Mouse (Mus musculus): ENCODE data around the gene Capn9. TPM values are rescaled to one million over a fixed set of nuclear protein-coding genes. Genes with fewer than 3 reads are reported as not detected.

Gene Capn9
- polyA plus RNA-seq (2015; fragmentation: Nextera tagmentation; extraction: Ambion mirVana), result 0.03 TPM in 1 of 2 replicates, not detected in the other

DNA sequence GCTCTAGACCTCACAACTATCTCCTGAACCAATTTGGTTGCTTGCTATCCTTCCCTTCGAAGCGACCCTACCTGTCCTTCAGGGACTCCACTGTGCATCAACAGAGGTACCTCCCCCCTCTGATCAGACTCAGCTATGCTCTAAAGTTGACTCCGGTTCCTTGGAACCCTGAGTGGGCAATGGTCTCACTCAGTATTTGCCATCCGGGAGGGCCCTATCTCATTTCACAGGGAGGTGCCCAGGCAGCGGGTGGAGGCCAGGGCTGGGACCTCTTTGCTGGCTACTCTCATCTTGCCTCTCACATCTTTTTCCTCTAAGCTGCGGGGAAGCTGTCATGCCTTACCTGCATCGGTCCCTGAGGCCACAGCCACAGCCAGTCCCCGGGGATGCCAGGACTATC is at the start of gene Capn9:
Capn9 (plus strand) TSS at position 301 of the 400 bp plus-strand sequence.
- Histone ChIP-seq H3K9me3 (replicated peaks) (no peaks in the 10 kb centered on the region), H3K4me1 (replicated peaks) (peaks cover 18% of the 10 kb centered on the region), H3K36me3 (replicated peaks) (no peaks in the 10 kb centered on the region), H3K27ac (replicated peaks) (no peak within 1 kb of the TSS), H3K4me3 (replicated peaks) (no peak within 1 kb of the TSS), H3K4me2 (no peak within 1 kb of the TSS), H3K9ac (no peak within 1 kb of the TSS), H3K27me3 (no peaks in the 10 kb centered on the region)
- 69% methylated on average over 8 of the region's 8 CpGs for WGBS (ENCODE audit: insufficient replicate concordance)
- no peak for ATAC-seq (ENCODE audit: insufficient read depth)

DNA sequence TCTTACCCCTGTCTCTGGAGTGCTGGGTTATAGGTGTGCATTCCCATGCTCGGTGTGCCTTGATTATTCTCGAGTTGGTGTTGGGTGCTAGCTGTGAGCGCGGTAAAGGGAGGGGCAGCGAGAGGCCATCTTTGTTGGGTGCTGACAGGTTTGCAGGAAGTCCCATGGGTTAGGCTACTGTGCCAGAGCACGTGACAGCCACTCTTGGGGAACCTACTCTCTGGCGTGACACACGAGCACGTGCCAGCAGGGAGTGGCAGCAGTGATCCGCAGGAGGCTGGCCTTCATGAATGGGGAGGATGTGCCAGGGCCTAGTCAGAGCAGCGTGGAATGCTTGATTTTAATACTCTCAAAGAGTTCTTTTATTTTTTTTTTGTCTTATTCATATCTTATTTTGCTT is 49.6 kb upstream of the Capn9 start:
- H3K4me3 ChIP-seq (replicated peaks), result no peak overlapping the region
- H3K4me1 ChIP-seq (replicated peaks), result peaks cover 20% of the 10 kb centered on the region
- H3K4me2 ChIP-seq, result no peak overlapping the region
- no peaks in the 10 kb centered on the region for H3K27me3 ChIP-seq
- whole genome bisulfite sequencing (ENCODE audit: insufficient replicate concordance), result 85% methylated on average over 11 of the region's 11 CpGs
- H3K27ac ChIP-seq (replicated peaks), result no peak overlapping the region
- no peaks in the 10 kb centered on the region for H3K9me3 ChIP-seq (replicated peaks)
- H3K36me3 ChIP-seq (replicated peaks), result peaks cover 51% of the 10 kb centered on the region
- no peak for ATAC-seq (ENCODE audit: insufficient read depth)
- H3K9ac ChIP-seq, result no peak overlapping the region

DNA sequence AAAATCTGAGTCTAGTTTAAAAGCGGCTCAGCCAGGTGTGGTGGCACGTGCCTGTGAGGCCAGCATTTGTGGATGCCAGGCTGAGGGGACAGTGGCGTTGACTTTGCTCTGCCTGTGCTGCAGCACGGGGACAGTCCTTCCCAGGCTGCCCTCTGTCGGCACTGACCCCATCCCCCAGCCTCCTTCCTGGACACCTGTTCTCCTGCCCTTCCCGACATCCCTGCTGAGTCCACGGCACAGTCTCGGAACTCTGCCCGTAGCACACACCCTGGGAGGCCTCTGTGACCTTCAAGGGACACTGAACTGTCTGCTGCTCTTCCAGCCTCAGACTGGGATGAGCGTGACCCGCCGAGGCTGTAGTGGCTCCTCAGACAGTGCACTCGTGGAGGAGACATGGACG is 45.8 kb upstream of the Capn9 start:
- H3K4me2 ChIP-seq, result no peak overlapping the region
- no peak overlapping the region for H3K9ac ChIP-seq
- H3K27me3 ChIP-seq, result no peaks in the 10 kb centered on the region
- no peaks in the 10 kb centered on the region for H3K9me3 ChIP-seq (replicated peaks)
- ATAC-seq (ENCODE audit: insufficient read depth), result no peak
- H3K27ac ChIP-seq (replicated peaks), result no peak overlapping the region
- no peak overlapping the region for H3K4me3 ChIP-seq (replicated peaks)
- no peaks in the 10 kb centered on the region for H3K4me1 ChIP-seq (replicated peaks)
- WGBS (ENCODE audit: insufficient replicate concordance), result 80% methylated on average over 14 of the region's 14 CpGs
- peaks cover 82% of the 10 kb centered on the region for H3K36me3 ChIP-seq (replicated peaks)

DNA sequence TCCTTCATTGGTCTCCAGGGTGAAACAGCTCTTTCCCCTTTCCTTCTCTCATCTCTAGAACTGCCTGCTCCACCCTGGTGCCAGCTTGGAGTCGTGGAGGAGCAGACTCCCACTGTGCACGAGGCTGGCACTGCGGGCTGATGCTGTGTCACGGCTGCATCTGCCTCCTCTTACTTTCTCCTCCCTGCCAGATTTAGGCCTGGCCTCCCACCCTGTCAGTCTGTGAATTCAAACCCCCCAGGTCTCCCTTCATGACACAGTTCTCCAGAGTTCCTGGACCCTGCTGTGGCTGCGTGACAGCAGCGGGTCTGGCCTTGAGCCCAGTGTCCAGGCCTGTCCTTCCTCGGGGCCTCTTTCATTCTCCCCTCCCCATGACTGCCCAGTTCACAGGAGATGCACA is 45.4 kb upstream of the Capn9 start:
- Histone ChIP-seq H3K36me3 (replicated peaks) (peaks cover 85% of the 10 kb centered on the region), H3K4me1 (replicated peaks) (no peaks in the 10 kb centered on the region), H3K4me2 (no peak overlapping the region), H3K27me3 (no peaks in the 10 kb centered on the region), H3K27ac (replicated peaks) (no peak overlapping the region), H3K4me3 (replicated peaks) (no peak overlapping the region), H3K9me3 (replicated peaks) (no peaks in the 10 kb centered on the region), H3K9ac (no peak overlapping the region)
- no peak for ATAC-seq (ENCODE audit: insufficient read depth)
- WGBS (ENCODE audit: insufficient replicate concordance), result 83% methylated on average over 7 of the region's 7 CpGs

DNA sequence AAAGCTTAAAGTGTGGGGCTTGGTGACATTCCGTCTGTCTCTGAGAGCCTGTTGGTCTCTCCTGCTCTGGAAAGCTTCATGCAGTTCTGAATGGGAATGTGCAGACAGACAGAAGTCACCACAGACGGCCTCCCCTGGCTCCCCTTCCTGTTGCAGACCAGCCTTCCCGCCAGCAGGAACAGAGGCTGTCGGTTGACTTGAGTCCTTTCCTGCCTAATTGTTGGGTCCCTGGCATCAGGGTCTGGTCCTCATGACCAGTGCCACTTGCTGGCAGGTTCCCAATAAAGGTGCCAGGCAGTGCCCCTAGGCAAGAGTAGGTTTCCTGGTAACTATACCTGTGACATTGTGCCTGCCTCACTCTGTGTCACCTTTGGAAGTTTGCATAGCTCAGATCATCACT is 44.9 kb upstream of the Capn9 start:
- Histone ChIP-seq H3K27ac (replicated peaks) (no peak overlapping the region), H3K4me3 (replicated peaks) (no peak overlapping the region), H3K9me3 (replicated peaks) (no peaks in the 10 kb centered on the region), H3K27me3 (no peaks in the 10 kb centered on the region), H3K36me3 (replicated peaks) (peaks cover 85% of the 10 kb centered on the region), H3K4me1 (replicated peaks) (no peaks in the 10 kb centered on the region), H3K4me2 (no peak overlapping the region), H3K9ac (no peak overlapping the region)
- ATAC-seq (ENCODE audit: insufficient read depth), result no peak
- 69% methylated on average over 4 of the region's 4 CpGs for WGBS (ENCODE audit: insufficient replicate concordance)

DNA sequence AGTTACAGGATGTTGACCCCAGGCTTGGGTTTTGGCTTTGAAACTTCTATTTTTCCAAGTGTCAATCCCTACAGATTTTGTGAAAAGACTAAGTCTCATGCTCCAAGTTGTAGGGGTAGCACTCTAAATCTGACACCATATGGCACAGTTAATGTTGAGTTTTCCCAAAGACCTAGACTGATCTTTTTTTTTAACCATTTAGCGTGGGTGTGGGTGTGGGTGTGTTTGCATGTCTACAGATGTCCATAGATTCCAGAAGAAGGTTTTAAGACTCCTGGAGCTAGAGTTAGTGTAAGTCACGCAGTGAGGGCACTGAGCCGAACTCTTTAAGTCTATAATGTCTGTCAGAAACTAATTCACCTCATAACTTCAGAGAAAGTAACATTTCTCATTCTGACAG is 43.3 kb upstream of the Capn9 start:
- no peaks in the 10 kb centered on the region for H3K27me3 ChIP-seq
- no peaks in the 10 kb centered on the region for H3K9me3 ChIP-seq (replicated peaks)
- H3K4me2 ChIP-seq, result no peak overlapping the region
- no peak overlapping the region for H3K9ac ChIP-seq
- no peak for ATAC-seq (ENCODE audit: insufficient read depth)
- WGBS (ENCODE audit: insufficient replicate concordance), result 82% methylated on average over 3 of the region's 3 CpGs
- H3K4me1 ChIP-seq (replicated peaks), result no peaks in the 10 kb centered on the region
- no peak overlapping the region for H3K4me3 ChIP-seq (replicated peaks)
- H3K36me3 ChIP-seq (replicated peaks), result peaks cover 78% of the 10 kb centered on the region
- no peak overlapping the region for H3K27ac ChIP-seq (replicated peaks)

DNA sequence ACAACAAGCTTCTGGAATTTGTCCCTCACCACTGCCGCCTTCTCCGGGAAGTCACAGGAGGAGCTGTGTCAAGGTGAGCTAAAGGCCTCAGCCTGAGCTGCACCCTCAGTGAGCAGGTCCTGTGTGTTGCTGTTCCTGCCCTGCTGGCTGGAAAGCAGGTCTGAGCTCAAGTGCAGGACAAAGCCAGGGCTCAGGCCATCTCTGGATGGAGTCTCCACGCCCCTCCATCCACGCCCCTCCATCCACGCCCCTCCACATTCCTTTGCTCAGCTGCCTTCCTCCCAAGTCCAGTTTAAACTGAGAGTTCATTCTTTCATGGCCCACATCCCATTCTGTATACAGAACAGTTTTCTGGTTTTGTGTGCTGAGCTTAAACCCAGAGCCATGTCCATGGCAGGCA is 40.5 kb upstream of the Capn9 start:
- no peak for ATAC-seq (ENCODE audit: insufficient read depth)
- no peaks in the 10 kb centered on the region for H3K27me3 ChIP-seq
- 91% methylated on average over 5 of the region's 5 CpGs for WGBS (ENCODE audit: insufficient replicate concordance)
- H3K36me3 ChIP-seq (replicated peaks), result peaks cover 82% of the 10 kb centered on the region
- H3K27ac ChIP-seq (replicated peaks), result no peak overlapping the region
- no peak overlapping the region for H3K4me2 ChIP-seq
- H3K4me1 ChIP-seq (replicated peaks), result no peaks in the 10 kb centered on the region
- H3K9me3 ChIP-seq (replicated peaks), result no peaks in the 10 kb centered on the region
- no peak overlapping the region for H3K9ac ChIP-seq
- no peak overlapping the region for H3K4me3 ChIP-seq (replicated peaks)

DNA sequence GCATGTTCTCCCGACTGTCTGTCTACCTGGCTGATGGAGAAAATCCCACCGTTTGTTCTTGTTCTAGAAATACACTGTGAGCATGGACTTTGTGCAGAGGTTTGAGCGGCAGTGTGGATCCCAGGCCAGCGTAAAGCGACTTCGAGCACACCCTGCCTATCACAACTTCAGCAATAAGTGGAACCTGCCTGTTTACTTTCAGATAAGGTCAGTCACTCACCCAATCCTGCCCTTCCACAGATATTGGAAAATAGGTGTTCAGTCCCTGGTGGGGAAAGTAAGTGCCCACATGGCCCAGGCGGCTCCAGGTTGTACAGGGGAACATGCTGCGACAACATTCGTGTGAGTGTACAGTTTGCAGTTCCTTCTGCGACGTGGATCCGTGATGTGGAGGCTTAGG is 35.0 kb upstream of the Capn9 start:
- no peak overlapping the region for H3K27ac ChIP-seq (replicated peaks)

DNA sequence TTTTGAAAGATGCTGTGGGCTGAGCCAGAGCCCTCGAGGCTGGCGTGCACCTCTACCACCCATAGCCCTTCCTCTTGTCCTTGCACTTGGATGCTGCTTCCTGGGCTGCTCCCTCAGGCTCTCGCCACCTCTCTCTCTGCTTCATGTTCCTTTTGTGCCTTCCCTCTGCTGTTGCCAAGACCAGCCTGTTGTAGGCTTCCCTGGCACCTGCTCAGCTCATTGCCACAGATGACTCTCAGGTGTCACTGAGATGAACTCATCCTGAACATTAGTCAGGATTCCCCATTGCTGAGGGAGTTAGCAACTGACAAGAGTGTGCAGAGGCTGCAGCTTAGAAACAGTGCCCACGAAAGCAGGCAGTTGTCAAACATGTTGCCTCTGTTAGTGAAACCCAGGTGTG is 33.9 kb upstream of the Capn9 start:
- H3K9ac ChIP-seq, result no peak overlapping the region
- no peaks in the 10 kb centered on the region for H3K9me3 ChIP-seq (replicated peaks)
- no peak overlapping the region for H3K4me2 ChIP-seq
- H3K27me3 ChIP-seq, result no peaks in the 10 kb centered on the region
- no peaks in the 10 kb centered on the region for H3K4me1 ChIP-seq (replicated peaks)
- no peak overlapping the region for H3K27ac ChIP-seq (replicated peaks)
- peaks cover 93% of the 10 kb centered on the region for H3K36me3 ChIP-seq (replicated peaks)
- ATAC-seq (ENCODE audit: insufficient read depth), result no peak
- WGBS (ENCODE audit: insufficient replicate concordance), result 72% methylated on average over 4 of the region's 4 CpGs
- no peak overlapping the region for H3K4me3 ChIP-seq (replicated peaks)

More for the DNA sequence above, 35.0 kb upstream of the Capn9 start:
- Histone ChIP-seq H3K4me1 (replicated peaks) (no peaks in the 10 kb centered on the region), H3K9me3 (replicated peaks) (no peaks in the 10 kb centered on the region), H3K36me3 (replicated peaks) (peaks cover 89% of the 10 kb centered on the region), H3K4me2 (no peak overlapping the region), H3K9ac (no peak overlapping the region), H3K4me3 (replicated peaks) (no peak overlapping the region), H3K27me3 (no peaks in the 10 kb centered on the region)
- ATAC-seq (ENCODE audit: insufficient read depth), result 0 out of 2 replicates have a peak, but pooled peaks have one; percentile 22
- WGBS (ENCODE audit: insufficient replicate concordance), result 75% methylated on average over 12 of the region's 12 CpGs

DNA sequence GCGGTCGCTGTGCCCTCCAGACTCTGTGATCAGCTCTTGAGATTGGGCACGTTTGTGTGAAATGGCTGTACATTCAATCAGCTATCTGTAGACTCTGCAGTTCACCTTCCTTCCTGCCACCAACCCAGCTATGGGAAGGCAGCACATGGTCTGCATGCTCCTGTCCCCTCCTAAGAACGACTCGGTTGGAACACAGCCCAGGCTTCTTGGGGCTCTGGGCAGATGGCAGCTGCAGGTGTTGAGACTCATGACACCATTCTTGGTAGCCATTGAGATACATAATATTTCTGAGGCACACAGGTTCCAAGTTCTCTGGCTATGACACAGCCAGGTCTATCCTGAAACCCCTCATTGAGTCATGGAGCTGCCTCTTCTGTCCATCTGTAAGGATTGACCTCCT is 32.6 kb upstream of the Capn9 start:
- ATAC-seq (ENCODE audit: insufficient read depth), result no peak
- Histone ChIP-seq H3K27ac (replicated peaks) (no peak overlapping the region), H3K9me3 (replicated peaks) (no peaks in the 10 kb centered on the region), H3K4me2 (no peak overlapping the region), H3K36me3 (replicated peaks) (peaks cover 95% of the 10 kb centered on the region), H3K4me3 (replicated peaks) (no peak overlapping the region), H3K4me1 (replicated peaks) (no peaks in the 10 kb centered on the region), H3K27me3 (no peaks in the 10 kb centered on the region), H3K9ac (no peak overlapping the region)
- 83% methylated on average over 5 of the region's 5 CpGs for WGBS (ENCODE audit: insufficient replicate concordance)

DNA sequence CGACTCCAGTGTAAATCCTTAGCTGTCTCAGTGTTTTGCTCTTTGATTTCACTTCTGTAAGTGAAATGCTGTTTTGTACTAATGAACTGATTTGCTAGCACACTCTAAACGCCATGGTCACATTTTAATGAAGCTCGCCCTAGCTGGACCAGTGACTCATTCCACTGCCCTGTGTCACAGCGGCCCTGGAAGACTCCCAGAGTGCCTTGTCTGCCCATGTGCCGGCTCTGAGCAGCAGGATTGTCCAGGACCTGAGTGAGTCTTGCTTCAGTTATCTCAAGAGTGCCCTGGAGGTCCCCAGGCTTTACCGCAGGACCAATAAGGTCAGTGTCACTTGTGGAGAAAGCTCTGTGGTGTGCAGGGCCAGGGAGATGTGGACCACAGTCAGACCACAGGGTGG is 29.5 kb upstream of the Capn9 start:
- Histone ChIP-seq H3K9ac (no peak overlapping the region), H3K4me3 (replicated peaks) (no peak overlapping the region), H3K36me3 (replicated peaks) (peaks cover 95% of the 10 kb centered on the region), H3K9me3 (replicated peaks) (no peaks in the 10 kb centered on the region), H3K27ac (replicated peaks) (no peak overlapping the region), H3K27me3 (no peaks in the 10 kb centered on the region), H3K4me1 (replicated peaks) (no peaks in the 10 kb centered on the region), H3K4me2 (no peak overlapping the region)
- ATAC-seq (ENCODE audit: insufficient read depth), result no peak
- WGBS (ENCODE audit: insufficient replicate concordance), result 78% methylated on average over 6 of the region's 6 CpGs

DNA sequence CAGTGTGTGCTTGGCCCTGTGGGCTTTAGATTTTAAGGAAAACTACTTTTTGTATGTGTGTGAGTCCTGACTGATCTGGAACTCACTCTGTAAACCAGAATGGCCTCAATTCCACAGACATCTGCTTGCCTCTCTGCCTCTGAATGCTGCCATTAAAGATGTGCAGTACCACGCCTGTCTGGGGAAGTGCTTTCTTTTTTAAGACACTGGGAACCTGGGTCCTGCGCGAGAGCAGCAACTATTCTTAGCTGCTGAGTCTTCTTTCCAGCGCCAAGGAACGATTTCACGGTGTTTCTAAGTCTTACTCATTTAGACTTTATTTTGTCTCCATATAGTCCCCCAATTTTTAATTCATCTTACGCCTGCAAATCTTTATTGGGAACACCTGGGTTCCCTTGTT is 29.1 kb upstream of the Capn9 start:
- peaks cover 95% of the 10 kb centered on the region for H3K36me3 ChIP-seq (replicated peaks)
- no peak overlapping the region for H3K4me2 ChIP-seq
- H3K9me3 ChIP-seq (replicated peaks), result no peaks in the 10 kb centered on the region
- no peaks in the 10 kb centered on the region for H3K27me3 ChIP-seq
- no peak overlapping the region for H3K4me3 ChIP-seq (replicated peaks)
- no peak for ATAC-seq (ENCODE audit: insufficient read depth)
- no peak overlapping the region for H3K9ac ChIP-seq
- H3K4me1 ChIP-seq (replicated peaks), result no peaks in the 10 kb centered on the region
- H3K27ac ChIP-seq (replicated peaks), result no peak overlapping the region
- WGBS (ENCODE audit: insufficient replicate concordance), result 81% methylated on average over 7 of the region's 7 CpGs

Data from liver, embryonic 15.5 days (tissue).